Mouse (Mus musculus) adrenal gland, postnatal 14 days (tissue): Measurements from ENCODE around the gene Dnajb4. TPM values are rescaled to one million over a fixed set of nuclear protein-coding genes. Genes with fewer than 3 reads are reported as not detected.
"Not testable (repeated sequence)": the region's sequence is repeated elsewhere in the genome, so short reads cannot be mapped to it uniquely, and the experiment has no call there.

Source experiments
- DNase-seq: peaks from one replicate; pipeline ENCODE4 v3.0.0; 2021; ENCODE audit warnings: mixed read lengths
- total RNA-seq: library from RNA; stranded (reverse); gene quantifications from 2 replicates; pipeline ENCODE4 v1.2.3, GENCODE M21; 2021

Dnajb4 gene
- total RNA-seq, 1 experiment from 2014 or later: 45.2 TPM

- DNase-seq: no peak
Measured at GRCm38 (mm10) chr3:152208096-152208885, 1.8 kb downstream of the Dnajb4 start.

- no peak for DNase-seq
Measured at GRCm38 (mm10) chr3:152207156-152207555, 2.9 kb downstream of the Dnajb4 start.

GRCm38 (mm10) chr3:152204577-152204976, 5.5 kb downstream of the Dnajb4 start:
- no peak for DNase-seq

GRCm38 (mm10) chr3:152203996-152204395, 6.1 kb downstream of the Dnajb4 start:
- DNase-seq: no peak

GRCm38 (mm10) chr3:152203411-152203810, 6.7 kb downstream of the Dnajb4 start:
- DNase-seq: no peak

GRCm38 (mm10) chr3:152202942-152203341, 7.2 kb downstream of the Dnajb4 start:
- DNase-seq: no peak

- DNase-seq: peak; percentile 58
Measured at GRCm38 (mm10) chr3:152201651-152202050, 8.5 kb downstream of the Dnajb4 start.

- no peak for DNase-seq
Measured at GRCm38 (mm10) chr3:152201181-152201580, 8.9 kb downstream of the Dnajb4 start.

GRCm38 (mm10) chr3:152199125-152199524, 11.0 kb downstream of the Dnajb4 start:
- no peak for DNase-seq

- not testable (repeated sequence) for DNase-seq
Measured at GRCm38 (mm10) chr3:152197246-152197645, 12.9 kb downstream of the Dnajb4 start.

GRCm38 (mm10) chr3:152193635-152194097, 16.4 kb downstream of the Dnajb4 start:
- DNase-seq: peak; percentile 92

GRCm38 (mm10) chr3:152193177-152193576, 16.9 kb downstream of the Dnajb4 start:
- DNase-seq: no peak

- no peak for DNase-seq
Measured at GRCm38 (mm10) chr3:152192238-152192931, 17.7 kb downstream of the Dnajb4 start.

GRCm38 (mm10) chr3:152191791-152192237, 18.3 kb downstream of the Dnajb4 start:
- DNase-seq: peak; percentile 53

- no peak for DNase-seq
Measured at GRCm38 (mm10) chr3:152190679-152191477, 19.2 kb downstream of the Dnajb4 start.

GRCm38 (mm10) chr3:152189306-152189705, 20.8 kb downstream of the Dnajb4 start:
- no peak for DNase-seq

- DNase-seq: no peak
Measured at GRCm38 (mm10) chr3:152186106-152186505, 24.0 kb downstream of the Dnajb4 start.

GRCm38 (mm10) chr3:152183522-152183921, 26.6 kb downstream of the Dnajb4 start:
- no peak for DNase-seq

- no peak for DNase-seq
Measured at GRCm38 (mm10) chr3:152180624-152181023, 29.5 kb downstream of the Dnajb4 start.

GRCm38 (mm10) chr3:152179285-152179684, 30.8 kb downstream of the Dnajb4 start:
- no peak for DNase-seq

- no peak for DNase-seq
Measured at GRCm38 (mm10) chr3:152178816-152179215, 31.3 kb downstream of the Dnajb4 start.

GRCm38 (mm10) chr3:152172322-152172935, 37.7 kb downstream of the Dnajb4 start:
- no peak for DNase-seq
